Mouse (Mus musculus) A20 (cell line): ENCODE data around the gene Sik1.

Source experiments
- DNase-seq: peaks from one replicate; pipeline ENCODE4 v3.0.0-alpha.2; 2011; ENCODE audit warnings: low read depth, low spot score

The Sik1 gene

GRCm38 (mm10) chr17:31832577-31832964 is 23.0 kb downstream of the Sik1 start:
- no peak for DNase-seq

- DNase-seq: no peak
Measured at GRCm38 (mm10) chr17:31831866-31832576, 23.6 kb downstream of the Sik1 start.

GRCm38 (mm10) chr17:31831097-31831865 is 24.3 kb downstream of the Sik1 start:
- peak; percentile 39 for DNase-seq

- DNase-seq: no peak
Measured at GRCm38 (mm10) chr17:31830506-31831075, 25.0 kb downstream of the Sik1 start.

- no peak for DNase-seq
Measured at GRCm38 (mm10) chr17:31828916-31829315, 26.7 kb downstream of the Sik1 start.

- DNase-seq: no peak
Measured at GRCm38 (mm10) chr17:31828118-31828517, 27.5 kb downstream of the Sik1 start.

GRCm38 (mm10) chr17:31827206-31827605 is 28.4 kb downstream of the Sik1 start:
- no peak for DNase-seq

GRCm38 (mm10) chr17:31826669-31827068 is 28.9 kb downstream of the Sik1 start:
- no peak for DNase-seq

- no peak for DNase-seq
Measured at GRCm38 (mm10) chr17:31825678-31826077, 29.9 kb downstream of the Sik1 start.

- no peak for DNase-seq
Measured at GRCm38 (mm10) chr17:31824812-31825211, 30.8 kb downstream of the Sik1 start.

GRCm38 (mm10) chr17:31821136-31821933 is 34.3 kb downstream of the Sik1 start:
- DNase-seq: peak; percentile 41

- DNase-seq: no peak
Measured at GRCm38 (mm10) chr17:31820099-31820846, 35.3 kb downstream of the Sik1 start.

GRCm38 (mm10) chr17:31819372-31819771 is 36.2 kb downstream of the Sik1 start:
- no peak for DNase-seq

GRCm38 (mm10) chr17:31817815-31818214 is 37.8 kb downstream of the Sik1 start:
- no peak for DNase-seq

- DNase-seq: no peak
Measured at GRCm38 (mm10) chr17:31817203-31817602, 38.4 kb downstream of the Sik1 start.

GRCm38 (mm10) chr17:31814848-31815247 is 40.8 kb downstream of the Sik1 start:
- no peak for DNase-seq

- no peak for DNase-seq
Measured at GRCm38 (mm10) chr17:31813938-31814622, 41.5 kb downstream of the Sik1 start.

GRCm38 (mm10) chr17:31811333-31811732 is 44.3 kb downstream of the Sik1 start:
- no peak for DNase-seq

- DNase-seq: no peak
Measured at GRCm38 (mm10) chr17:31809894-31810293, 45.7 kb downstream of the Sik1 start.

- peak; percentile 45 for DNase-seq
Measured at GRCm38 (mm10) chr17:31809136-31809535, 46.5 kb downstream of the Sik1 start.
